Comparison of ENCODE assay signal across 15 mouse cellular contexts in the genomic region with DNA sequence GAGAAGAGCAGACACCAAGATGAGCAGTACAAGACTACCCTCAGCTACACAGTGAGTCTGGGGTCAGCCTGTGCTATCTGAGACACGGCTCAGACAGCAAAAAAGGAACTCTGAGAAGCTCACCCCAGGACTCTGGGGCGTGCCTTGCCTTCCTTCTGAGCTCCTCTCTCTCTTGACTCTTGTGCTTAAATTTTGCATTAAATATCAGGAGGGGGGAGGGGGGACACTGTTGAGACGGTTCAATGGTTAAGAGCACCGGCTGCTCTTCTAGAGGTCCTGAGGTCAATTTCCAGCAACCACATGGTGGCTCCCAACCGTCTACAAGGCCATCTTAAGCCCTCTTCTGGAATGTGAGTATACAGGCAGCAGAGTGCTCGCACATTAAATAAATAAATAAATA.
DNase-seq lines count a peak whose midpoint lies in the region.
"Had no signal": no experiment of that assay in that cellular context is flagged by ENCODE, and none has a peak within 500 bp of the region (broad histone marks: within the 10 kb centered on the region; RNA-seq: fewer than 3 reads in every experiment).

No protein-coding gene starts in this region.

- DNase-seq in ES-CJ7 (ENCODE audit: low read depth, low spot score): peak; percentile 50
- peak; percentile 29 for DNase-seq in ZHBTc4 (ENCODE audit: low read depth, low spot score)
- DNase-seq in cerebellum, postnatal 25 days: no peak
- no peak for DNase-seq in urinary bladder, postnatal 14 days (ENCODE audit: low spot score)
- no peak for DNase-seq in kidney, postnatal 25 days
- DNase-seq: adrenal gland, adult 2 months; adrenal gland, postnatal 10 days; adrenal gland, postnatal 25 days; B cell, adult 2 months; cerebellum, adult 11 months; cerebellum, adult 2 months; cerebellum, adult 9-10 months; cerebellum, postnatal 10 days; cerebellum, postnatal 36 days; embryo, embryonic 11 days had no signal

Comparison
In these comparisons a context has a peak if more than half of its experiments do, and no peak if none do; other contexts are left out.
1. DNase-seq: peak in ES-CJ7 (single experiment) and ZHBTc4 (single experiment); none in cerebellum, postnatal 25 days (0 of 2), urinary bladder, postnatal 14 days (single experiment) and kidney, postnatal 25 days (0 of 2).